Mouse (Mus musculus) thymus, adult 2 months (tissue): ENCODE data around the gene Rps6ka2. TPM values are rescaled to one million over a fixed set of nuclear protein-coding genes. Genes with fewer than 3 reads are reported as not detected.

Source experiments
- DNase-seq: peaks from one replicate; pipeline ENCODE4 v3.0.0; 2021
- H3K27ac ChIP-seq: fragments of 200-500 bp; 2 replicates; pipeline ENCODE4 v1.5.1; 2012; ENCODE audit warnings: low read length, control low read depth; ENCODE audit not compliant: control insufficient read depth, insufficient read depth
- H3K27me3 ChIP-seq: fragments of 200-500 bp; 2 replicates; pipeline ENCODE4 v1.6.1; 2012; ENCODE audit warnings: mild to moderate bottlenecking, low read length, moderate library complexity, mixed read lengths; ENCODE audit not compliant: control insufficient read depth, insufficient read depth
- H3K36me3 ChIP-seq: fragments of 200-500 bp; 2 replicates; pipeline ENCODE4 v1.6.1; 2012; ENCODE audit warnings: mild to moderate bottlenecking, low read length, moderate library complexity; ENCODE audit not compliant: control insufficient read depth, insufficient read depth
- H3K4me1 ChIP-seq: fragments of 200-500 bp; replicated peaks from 2 replicates; pipeline ENCODE4 v1.6.1; 2012; ENCODE audit warnings: low read length; ENCODE audit not compliant: control insufficient read depth, insufficient read depth
- H3K4me3 ChIP-seq: fragments of 200-500 bp; 2 replicates; pipeline ENCODE4 v1.5.1; 2012; ENCODE audit warnings: mild to moderate bottlenecking, low read length, control low read depth, moderate library complexity; ENCODE audit not compliant: control insufficient read depth, insufficient read depth
- CTCF ChIP-seq: fragments of 200-500 bp; IDR thresholded peaks from 2 replicates; pipeline ENCODE4 v1.5.1; 2012; ENCODE audit warnings: mild to moderate bottlenecking, control low read depth, low read length, moderate library complexity, borderline replicate concordance; ENCODE audit not compliant: control insufficient read depth, poor library complexity, insufficient read depth; ENCODE audit errors: extremely low read depth
- POLR2A ChIP-seq: fragments of 200-500 bp; IDR thresholded peaks from 2 replicates; pipeline ENCODE4 v1.6.1; 2012; ENCODE audit warnings: mild to moderate bottlenecking, low read length, control low read depth, moderate library complexity; ENCODE audit not compliant: control insufficient read depth, poor library complexity, insufficient read depth; ENCODE audit errors: extremely low read depth
- WGBS: fragments of 180-500 bp; shearing (Covaris S2); methylation state at CpG from one replicate; pipeline ENCODE4 v1.1.7; 2018; 5-methylcytosine and 5-hydroxymethylcytosine counted together
- polyA plus RNA-seq: library from polyadenylated mRNA; depleted of rRNA; stranded (reverse); fragments of >200 nt; gene quantifications from 2 replicates; pipeline ENCODE4 v1.2.3, GENCODE M21; 2012

The Rps6ka2 gene
- polyA plus RNA-seq, 1 experiment, result 8.8 TPM

- DNase-seq, result no peak
- TF ChIP-seq POLR2A (no peak), CTCF (no peak)
- Histone ChIP-seq H3K27ac (no peak overlapping the region), H3K4me1 (peaks cover under 1% of the 10 kb centered on the region; the same call in 1 of the 2 replicates), H3K27me3 (no peaks in the 10 kb centered on the region), H3K36me3 (no peaks in the 10 kb centered on the region), H3K4me3 (no peak overlapping the region)
- WGBS, result 64% methylated on average over 12 of the region's 12 CpGs
Observed at GRCm38 (mm10) chr17:7265705-7266368, 95.9 kb downstream of the Rps6ka2 start.

- Histone ChIP-seq H3K4me3 (no peak overlapping the region), H3K36me3 (no peaks in the 10 kb centered on the region), H3K27ac (no peak overlapping the region), H3K4me1 (no peaks in the 10 kb centered on the region), H3K27me3 (no peaks in the 10 kb centered on the region)
- DNase-seq, result no peak
- TF ChIP-seq CTCF (no peak), POLR2A (no peak)
- 90% methylated on average over 2 of the region's 2 CpGs for WGBS
Observed at GRCm38 (mm10) chr17:7267843-7268242, 97.9 kb downstream of the Rps6ka2 start.

- DNase-seq, result no peak
- no peaks in the 10 kb centered on the region for H3K27me3 ChIP-seq
- no peak overlapping the region for H3K27ac ChIP-seq
- TF ChIP-seq CTCF (no peak), POLR2A (no peak)
- WGBS, result 94% methylated on average over 12 of the region's 12 CpGs
- no peak overlapping the region for H3K4me3 ChIP-seq
- no peaks in the 10 kb centered on the region for H3K36me3 ChIP-seq
- H3K4me1 ChIP-seq, result no peaks in the 10 kb centered on the region
Observed at GRCm38 (mm10) chr17:7269151-7269806, 99.4 kb downstream of the Rps6ka2 start.

GRCm38 (mm10) chr17:7270506-7270905 is 100.6 kb downstream of the Rps6ka2 start:
- Histone ChIP-seq H3K27me3 (no peaks in the 10 kb centered on the region), H3K27ac (no peak overlapping the region), H3K4me3 (no peak overlapping the region), H3K4me1 (no peaks in the 10 kb centered on the region), H3K36me3 (no peaks in the 10 kb centered on the region)
- no peak for DNase-seq
- WGBS, result 92% methylated on average over 8 of the region's 8 CpGs
- no peak for TF ChIP-seq CTCF
- TF ChIP-seq POLR2A, result no peak

GRCm38 (mm10) chr17:7271522-7272134 is 101.7 kb downstream of the Rps6ka2 start:
- no peaks in the 10 kb centered on the region for H3K36me3 ChIP-seq
- no peaks in the 10 kb centered on the region for H3K27me3 ChIP-seq
- no peaks in the 10 kb centered on the region for H3K4me1 ChIP-seq
- no peak for TF ChIP-seq CTCF
- no peak for TF ChIP-seq POLR2A
- no peak overlapping the region for H3K4me3 ChIP-seq
- WGBS, result 93% methylated on average over 10 of the region's 10 CpGs
- H3K27ac ChIP-seq, result no peak overlapping the region
- no peak for DNase-seq

GRCm38 (mm10) chr17:7273054-7273453 is 103.1 kb downstream of the Rps6ka2 start:
- Histone ChIP-seq H3K27ac (no peak overlapping the region), H3K4me1 (no peaks in the 10 kb centered on the region)

More at GRCm38 (mm10) chr17:7273054-7273453, 103.1 kb downstream of the Rps6ka2 start:
- DNase-seq, result no peak
- no peak overlapping the region for H3K4me3 ChIP-seq
- WGBS, result 93% methylated on average over 9 of the region's 9 CpGs
- no peaks in the 10 kb centered on the region for H3K36me3 ChIP-seq
- TF ChIP-seq POLR2A (no peak), CTCF (no peak)
- no peaks in the 10 kb centered on the region for H3K27me3 ChIP-seq
